Mouse (Mus musculus): Measurements from ENCODE around the gene Rab3il1.

Rab3il1 gene

DNA sequence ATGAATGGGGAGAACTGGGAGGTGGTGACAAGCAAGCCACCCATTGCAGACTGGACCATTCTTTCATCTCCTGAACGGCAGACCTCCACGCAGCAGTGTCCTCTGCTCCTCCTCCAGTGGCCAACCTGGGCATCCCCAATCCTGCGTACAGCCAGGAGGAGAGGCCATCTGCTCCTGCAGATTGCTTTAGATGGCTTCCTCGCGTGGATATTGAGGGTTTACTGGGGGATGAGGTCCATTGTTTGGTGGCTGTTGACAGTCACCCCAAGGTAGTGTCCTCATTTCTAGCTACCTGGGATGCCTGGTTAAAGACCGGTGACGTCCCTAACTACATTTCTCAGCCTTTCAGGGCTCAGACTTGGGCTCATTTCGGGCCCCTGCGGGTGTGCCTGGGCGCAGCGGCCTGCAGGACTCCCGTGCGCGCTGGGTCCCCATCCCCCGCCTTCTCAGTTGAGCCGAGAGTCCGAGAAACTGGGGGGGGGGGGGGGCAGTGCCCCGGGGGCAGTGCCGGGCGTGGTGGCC, 39.5 kb downstream of the Rab3il1 start:
- no peak for DNase-seq (ENCODE audit: low read depth, low spot score)

DNA sequence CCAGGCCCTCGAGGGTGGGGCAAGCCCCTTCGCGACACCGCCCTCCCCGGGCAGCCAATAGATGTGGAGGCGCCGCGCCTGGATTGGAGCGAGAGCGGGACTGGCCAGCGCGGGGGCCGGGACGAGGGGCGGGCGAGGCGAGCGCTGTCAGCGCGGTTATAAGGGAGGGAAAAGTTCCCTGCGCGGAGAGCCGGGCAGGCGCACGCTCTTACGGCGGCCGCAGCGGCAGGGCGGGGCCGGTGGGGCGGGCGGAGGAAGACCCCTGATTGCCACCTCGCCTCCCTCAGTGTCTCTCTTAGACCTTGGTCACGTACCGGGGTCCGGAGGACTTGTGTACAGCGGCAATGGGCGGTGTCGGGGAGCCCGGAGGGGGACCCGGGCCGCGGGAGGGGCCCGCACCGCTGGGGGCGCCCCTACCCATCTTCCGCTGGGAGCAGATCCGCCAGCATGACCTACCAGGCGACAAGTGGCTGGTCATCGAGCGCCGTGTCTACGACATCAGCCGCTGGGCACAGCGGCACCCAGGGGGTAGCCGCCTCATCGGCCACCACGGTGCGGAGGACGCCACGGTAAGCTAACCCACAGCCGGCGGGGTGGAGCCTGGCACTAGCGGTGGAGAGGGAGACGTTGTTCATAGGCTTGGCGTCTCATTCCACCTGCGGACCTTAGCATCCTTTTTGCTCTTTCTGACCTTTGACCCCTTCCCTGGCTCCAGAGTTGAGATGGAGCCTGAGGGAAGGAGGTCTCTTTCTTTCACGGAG, 40.1 kb downstream of the Rab3il1 start, which contains the start of gene Fads3:
Gene Fads3, plus strand, starts transcription at position 182 of the 761 bp plus-strand sequence.
- DNase-seq (ENCODE audit: low read depth, low spot score): peak; percentile 56

DNA sequence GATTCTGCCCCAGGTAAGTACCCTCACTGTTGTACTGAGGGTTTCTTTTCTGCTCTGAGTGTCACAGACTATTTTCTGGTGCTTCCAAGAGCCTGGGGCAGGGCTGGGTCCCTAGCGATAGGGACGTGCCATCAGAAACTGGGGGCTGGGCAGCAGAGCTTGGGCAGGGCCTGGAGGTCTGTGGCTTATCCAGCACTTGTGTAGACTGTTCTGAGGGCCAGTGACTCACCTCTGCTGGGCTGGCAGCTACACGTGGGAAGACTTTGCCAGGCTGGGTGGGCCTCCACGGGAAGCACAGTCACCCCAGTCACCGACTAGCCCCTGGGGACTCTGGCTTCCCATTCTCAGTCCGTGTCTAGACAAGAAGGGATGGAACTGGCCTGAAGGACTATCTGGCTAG, 40.8 kb downstream of the Rab3il1 start:
- DNase-seq (ENCODE audit: low read depth, low spot score): no peak

DNA sequence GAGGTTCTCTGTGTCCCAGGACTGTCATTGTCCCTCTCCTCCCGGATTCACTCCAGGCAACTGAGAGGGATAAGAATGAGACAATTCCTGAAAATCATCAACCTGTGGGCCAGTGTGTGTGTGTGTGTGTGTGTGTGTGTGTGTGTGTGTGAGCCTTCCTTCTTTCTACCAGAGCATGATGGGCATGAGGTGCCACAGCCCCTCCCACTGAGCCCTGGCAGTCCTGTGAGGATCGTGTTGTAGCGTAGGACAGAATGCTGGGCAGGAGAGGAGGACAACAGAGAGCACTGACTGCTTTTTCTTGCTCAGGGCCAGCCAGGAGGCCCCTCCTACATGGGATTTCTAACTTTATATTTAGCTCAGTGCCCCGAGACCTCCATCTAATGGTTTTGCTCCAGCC, 41.3 kb downstream of the Rab3il1 start:
- DNase-seq (ENCODE audit: low read depth, low spot score): no peak

DNA sequence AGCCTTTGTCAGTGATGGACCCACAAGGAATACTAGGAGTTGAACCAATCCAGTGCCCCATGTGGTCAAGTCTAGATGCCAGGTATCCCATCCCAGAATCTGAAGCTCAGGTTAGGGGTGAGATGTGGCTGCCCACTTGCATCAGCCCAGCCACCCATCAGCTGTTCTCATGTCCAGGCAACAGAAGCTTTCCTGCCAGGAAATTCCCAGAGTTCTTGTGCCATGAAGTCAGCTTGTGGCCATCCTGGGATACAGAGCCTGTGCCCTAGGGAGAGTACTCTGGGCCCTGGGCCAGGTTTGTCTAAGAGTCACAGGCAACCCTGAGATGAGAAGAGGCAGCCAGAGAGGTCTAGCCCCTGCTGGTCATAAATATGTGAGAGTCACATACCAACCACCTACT, 42.2 kb downstream of the Rab3il1 start:
- DNase-seq (ENCODE audit: low read depth, low spot score): no peak

DNA sequence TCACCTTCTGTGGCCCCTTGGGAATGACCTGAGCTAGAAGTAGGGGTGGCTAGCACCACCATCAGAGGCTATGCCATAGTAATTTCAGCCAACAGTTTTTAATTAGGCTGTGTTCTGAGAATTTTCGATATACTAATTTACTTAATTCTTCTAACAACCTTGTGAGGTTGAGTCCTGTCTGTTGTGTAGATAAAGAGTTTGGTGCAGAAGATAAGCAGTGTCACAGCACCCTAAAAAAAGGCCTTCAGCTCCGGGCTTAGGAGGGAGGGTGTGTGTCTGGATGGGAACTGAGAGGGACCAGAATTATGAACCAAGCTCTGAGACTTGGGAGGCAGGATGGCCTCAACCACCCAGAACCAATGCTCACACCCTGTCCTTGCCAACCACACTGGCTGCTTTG, 44.2 kb downstream of the Rab3il1 start:
- DNase-seq (ENCODE audit: low read depth, low spot score): no peak

DNA sequence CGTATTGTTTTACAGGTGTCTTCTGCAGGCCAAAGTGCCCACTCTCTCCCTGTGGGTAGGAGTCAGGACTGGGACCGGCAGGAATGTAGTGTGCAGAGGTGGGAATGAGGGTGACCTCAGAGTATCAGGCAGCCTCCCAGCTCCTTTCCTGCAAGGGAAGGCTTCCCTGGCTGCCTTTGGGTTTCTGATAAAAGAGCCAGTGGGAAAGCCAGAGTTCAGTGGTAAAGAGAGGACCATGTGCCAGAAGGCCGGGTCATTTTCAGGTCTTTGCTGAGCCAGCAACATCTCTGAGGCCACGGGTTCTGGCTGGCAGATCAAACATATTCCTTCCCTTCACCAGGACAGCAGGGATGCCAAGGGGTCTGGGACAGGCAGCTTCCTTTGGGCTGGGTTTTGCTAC, 44.9 kb downstream of the Rab3il1 start:
- no peak for DNase-seq (ENCODE audit: low read depth, low spot score)

DNA sequence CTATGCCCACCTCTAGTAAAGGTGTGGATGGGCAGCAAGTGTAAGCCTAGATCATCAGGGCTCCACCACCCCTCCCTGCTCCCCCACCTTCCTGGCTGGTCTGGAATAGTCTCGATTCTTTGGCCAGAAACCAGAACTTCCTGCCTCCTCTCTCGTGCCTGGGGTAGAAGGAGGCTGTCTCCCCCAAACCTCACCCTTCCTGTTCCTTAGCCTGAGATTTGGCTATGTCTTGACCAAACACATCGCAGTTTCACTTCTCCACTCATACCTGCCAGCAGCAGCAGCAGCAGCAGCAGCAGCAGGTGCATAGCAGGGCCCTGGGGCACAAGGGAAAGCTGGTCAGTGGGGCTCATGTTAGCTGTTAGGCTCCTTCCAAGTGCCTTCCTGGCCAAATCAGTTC, 45.5 kb downstream of the Rab3il1 start:
- no peak for DNase-seq (ENCODE audit: low read depth, low spot score)

DNA sequence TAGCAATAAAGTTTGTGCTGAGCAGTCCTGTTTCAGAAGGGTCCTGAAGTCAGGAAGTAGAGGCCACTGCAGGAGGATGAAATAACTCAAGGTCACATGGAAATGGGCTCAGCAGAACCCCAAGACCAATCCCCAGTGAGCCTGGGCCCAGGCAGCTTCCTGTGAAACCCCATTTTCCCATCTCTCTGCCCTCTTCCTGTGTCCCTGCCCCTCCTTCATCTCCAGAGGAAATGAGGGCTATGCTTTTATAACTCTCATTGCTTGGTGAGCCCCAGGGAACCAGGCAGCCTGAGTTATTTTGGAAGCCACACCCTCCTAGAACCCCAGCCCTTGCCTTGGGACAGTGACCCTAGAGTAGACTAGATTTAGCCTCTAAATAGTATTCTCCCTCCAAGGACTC, 48.1 kb downstream of the Rab3il1 start:
- no peak for DNase-seq (ENCODE audit: low read depth, low spot score)

DNA sequence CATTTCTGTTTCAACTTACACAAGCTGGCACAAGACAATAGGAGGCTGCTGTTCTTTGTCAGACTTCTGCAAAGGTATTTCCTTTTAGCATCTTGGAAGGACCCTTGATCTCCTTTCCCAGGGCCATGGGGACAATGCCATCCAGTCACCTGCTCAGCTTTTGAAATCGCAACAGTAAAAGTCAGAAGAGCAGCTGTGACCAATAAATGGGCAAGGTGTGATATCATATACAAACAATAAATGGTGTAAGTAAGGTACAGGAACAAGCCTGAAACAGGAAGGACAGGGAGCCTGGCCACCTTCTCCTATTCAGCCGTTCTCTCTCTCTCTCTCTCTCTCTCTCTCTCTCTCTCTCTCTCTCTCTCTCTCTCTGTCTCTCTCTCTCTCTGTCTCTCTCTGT, 49.0 kb downstream of the Rab3il1 start:
- no peak for DNase-seq (ENCODE audit: low read depth, low spot score)

DNA sequence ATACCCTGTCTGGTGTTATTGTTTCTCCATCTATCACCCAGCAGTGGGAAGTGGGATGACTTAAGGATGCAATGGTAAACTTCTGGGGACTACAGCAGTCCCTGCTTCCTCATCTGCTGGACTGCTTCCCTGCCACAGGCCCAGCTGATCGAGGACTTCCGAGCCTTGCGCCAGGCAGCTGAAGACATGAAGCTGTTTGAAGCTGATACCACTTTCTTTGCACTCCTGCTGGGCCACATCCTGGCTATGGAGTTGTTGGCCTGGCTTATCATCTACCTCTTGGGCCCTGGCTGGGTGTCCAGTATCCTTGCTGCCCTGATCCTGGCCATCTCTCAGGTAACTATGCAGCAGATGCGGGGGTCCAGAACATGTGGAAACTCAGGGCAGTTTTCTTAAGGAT, 51.2 kb downstream of the Rab3il1 start:
- DNase-seq (ENCODE audit: low read depth, low spot score): no peak

DNA sequence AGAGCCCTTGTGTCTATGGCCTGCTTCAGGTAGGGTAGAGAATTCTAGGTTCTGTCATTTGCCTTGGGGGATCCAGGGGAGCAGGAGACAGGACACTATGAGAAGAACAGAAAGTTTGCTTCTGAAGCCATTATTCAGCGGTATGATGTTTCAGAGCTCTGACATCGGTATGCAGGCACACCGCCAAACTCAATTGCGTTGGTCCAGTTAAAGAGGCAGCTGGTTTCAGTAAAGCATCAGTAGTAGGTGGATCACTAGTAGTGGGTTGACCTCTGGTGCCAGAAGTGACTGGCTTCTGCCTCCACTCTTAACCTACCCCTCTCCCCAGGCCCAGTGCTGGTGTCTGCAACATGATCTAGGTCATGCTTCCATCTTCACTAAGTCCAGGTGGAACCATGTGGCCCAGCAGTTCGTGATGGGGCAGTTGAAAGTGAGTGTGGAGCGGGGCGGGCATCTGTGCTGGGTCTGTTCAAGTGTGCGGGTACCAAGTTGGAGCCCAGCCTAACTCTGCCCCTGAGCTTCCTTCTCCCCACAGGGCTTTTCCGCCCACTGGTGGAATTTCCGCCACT, 52.3 kb downstream of the Rab3il1 start:
- DNase-seq (ENCODE audit: low read depth, low spot score): no peak

DNA sequence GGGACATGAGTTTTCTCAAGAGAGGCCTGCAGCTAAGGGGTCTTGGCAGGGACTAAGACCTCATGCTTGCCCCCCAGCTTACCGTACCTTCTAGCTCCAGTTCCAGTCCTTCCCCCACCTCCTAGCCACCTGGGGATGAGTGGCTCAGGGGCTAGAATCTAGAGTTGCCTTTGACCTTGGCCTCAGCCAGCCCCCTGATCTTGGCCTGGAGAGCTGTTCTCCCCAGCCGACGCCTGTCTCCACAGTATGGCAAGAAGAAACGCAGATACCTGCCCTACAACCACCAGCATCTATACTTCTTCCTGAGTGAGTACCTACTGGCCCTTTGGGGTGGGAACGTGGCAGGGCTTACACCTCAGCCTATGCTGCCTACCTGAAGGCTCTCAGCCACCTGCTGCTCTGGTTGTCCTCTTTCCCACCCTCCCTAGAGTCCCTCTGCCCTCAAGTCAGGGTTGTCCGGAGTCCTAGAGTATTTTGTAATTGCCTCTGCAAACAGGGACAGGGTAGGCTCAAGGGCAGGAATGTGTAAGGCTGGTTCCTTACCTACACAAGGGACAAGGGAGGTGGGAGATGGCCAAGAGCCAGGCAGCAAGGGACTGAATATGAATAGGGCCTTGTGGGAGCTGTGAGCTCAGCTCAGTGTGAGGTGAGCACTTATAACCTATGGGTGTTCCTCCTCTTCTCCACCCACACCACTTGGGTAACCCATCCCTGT, 53.0 kb downstream of the Rab3il1 start:
- DNase-seq (ENCODE audit: low read depth, low spot score): no peak

DNA sequence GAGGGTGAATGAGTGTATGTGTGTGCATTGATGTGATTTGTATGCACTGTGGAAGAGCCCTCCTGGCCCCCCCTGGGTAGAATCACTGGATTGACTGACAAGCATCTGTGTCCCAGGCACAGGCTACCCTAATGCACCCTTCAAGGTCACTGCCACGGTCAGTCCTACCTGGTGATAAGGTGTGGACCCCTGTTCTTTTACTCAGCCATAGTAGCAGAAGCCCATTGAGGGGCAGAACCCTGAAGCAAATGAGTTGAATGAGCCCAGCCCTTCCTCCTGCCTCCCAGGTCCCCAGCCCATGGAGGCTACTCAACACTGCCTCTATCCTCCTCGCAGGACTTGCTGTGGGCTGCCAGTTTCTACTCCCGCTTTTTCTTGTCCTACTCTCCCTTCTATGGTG, 53.8 kb downstream of the Rab3il1 start:
- DNase-seq (ENCODE audit: low read depth, low spot score): no peak

DNA sequence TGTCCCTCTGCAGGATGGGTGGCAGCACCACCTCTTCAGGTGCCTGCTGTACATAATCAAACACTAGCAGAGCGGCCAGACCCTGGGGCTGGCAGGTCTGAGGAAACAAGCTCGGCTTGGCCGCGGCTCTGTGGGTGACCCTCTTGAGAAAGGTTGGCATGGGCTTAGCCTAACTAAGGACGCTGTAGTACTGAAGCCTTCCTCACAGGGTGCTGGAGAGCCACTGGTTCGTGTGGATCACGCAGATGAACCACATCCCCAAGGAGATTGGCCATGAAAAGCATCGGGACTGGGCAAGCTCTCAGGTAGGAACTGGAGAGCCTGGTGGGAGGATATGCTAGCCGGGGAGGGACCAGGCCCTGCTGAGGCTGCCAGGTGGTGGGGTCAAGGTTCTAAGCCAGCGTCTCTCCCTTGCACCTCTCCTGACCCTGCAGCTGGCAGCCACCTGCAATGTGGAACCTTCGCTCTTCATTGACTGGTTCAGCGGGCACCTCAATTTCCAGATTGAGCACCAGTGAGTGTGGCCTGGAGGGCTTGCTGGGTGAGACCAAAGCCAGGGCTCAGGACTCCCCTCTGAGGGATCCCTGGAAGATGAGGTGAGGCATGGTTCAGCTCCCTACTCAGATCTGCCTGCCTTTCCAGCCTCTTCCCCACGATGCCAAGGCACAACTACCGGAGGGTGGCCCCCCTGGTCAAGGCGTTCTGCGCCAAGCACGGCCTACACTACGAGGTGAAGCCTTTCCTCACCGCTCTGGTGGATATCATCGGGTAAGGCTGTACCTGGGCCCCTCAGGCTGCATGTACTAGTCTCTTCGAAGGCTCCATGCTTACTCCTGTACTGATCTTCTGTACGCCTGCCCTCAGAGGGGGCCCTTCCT, 54.6 kb downstream of the Rab3il1 start:
- peak; percentile 35 for DNase-seq (ENCODE audit: low read depth, low spot score)

DNA sequence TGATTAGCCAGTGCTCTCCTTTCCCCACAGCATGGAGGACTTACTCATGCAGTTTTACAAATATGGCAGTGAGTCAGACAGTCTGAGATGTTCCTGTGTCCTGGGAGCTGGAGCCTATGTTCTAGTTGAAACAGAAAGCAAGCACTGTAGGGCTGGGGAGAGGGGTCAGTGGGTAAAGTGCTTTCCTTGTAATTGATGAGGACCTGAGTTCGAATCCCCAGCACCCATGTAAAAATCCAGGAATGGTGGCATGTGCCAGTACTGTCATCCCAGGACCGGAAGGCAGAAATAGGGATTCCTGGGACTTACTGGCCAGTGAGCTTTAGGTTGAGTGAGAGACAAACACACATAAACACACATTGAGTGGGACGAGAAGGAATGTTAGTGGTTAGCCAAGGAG, 55.2 kb downstream of the Rab3il1 start:
- no peak for DNase-seq (ENCODE audit: low read depth, low spot score)

DNA sequence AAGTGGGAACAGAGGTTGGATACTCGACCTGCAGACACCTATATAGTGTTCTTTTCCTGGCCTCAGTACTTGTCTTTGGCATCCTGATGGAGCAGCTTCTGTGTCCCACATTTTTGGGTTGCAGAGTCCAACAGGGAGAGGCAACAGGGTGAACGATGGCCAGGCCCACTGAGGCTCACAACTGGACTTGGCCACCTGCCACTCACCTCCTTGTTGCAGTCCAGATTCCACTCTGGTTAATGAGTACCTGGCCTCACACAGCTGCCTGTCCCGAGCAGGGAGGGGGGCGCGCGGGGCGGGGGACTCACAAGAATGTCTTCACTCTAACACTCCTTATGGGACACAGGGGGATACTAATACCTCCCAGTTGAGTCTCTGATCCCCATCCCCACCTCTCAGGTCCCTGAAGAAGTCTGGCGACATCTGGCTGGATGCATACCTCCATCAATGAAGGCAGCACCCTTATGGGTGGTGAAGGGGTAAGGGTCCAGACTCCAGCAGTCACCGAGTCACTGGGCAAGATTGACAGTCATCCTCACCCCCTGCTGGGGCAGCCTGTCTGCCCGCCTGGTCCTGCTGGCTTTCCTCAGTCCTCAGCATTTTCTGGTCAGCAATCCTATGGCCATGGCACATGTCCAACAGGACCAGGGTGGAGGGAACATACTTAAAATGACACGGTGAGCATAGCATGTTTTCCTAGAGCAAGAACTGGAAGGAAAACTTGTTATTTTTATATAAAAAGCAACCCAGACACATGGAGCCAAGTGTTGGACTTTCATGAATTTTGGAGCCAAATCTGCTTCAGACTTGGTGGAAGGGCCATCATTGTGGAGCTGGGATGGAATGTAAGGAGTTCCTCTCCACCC, 56.2 kb downstream of the Rab3il1 start:
- DNase-seq (ENCODE audit: low read depth, low spot score): no peak

DNA sequence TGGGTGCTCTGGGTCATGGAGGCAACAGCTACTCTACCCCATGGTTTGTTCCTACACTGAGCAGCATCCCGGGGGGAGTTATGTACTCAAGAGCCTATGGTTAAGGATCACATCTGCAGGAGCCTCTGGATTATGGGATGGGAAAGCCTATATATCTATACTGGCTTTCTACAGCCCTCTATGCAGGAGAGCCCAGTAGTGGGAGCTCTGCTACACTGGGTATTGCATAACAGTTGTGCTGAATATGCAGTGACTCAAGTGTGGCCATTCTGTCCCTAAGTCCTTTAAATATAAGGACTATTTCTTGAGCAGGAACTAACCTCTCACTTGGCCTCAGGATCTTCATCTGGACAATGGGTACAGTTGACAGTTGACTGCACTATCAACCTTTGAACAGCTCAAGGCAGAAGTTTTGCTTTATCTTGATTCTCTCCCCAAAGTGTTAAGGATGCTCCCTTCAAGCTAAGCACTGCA, 56.9 kb downstream of the Rab3il1 start:
- no peak for DNase-seq (ENCODE audit: low read depth, low spot score)

DNA sequence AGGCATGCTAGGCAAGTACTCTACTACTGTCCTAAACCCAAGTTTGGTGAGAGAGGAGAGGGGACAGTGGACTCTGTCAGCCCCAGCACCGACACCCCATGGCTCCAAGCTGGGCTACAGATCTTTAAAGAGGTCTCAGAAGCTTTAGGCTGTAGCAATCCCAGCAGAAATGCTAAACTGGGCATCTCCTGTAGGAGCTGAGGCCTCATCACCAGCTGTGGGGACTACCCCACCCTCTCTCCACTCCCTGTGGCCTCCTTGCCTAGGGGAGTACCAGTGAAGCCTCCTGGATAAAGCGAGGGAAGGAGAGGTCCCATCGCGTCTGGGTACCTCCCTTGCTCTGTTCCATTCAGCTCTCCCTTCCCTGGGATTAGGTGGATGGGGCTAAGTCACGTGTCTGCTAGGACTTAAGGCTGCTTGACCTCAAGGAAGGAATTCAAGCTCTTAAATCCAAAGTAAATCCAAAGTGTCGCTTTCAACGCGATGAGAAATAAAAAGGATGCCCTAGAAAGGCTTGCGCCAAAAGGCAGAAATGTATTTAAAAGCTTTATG, 57.5 kb downstream of the Rab3il1 start:
- no peak for DNase-seq (ENCODE audit: low read depth, low spot score)

DNA sequence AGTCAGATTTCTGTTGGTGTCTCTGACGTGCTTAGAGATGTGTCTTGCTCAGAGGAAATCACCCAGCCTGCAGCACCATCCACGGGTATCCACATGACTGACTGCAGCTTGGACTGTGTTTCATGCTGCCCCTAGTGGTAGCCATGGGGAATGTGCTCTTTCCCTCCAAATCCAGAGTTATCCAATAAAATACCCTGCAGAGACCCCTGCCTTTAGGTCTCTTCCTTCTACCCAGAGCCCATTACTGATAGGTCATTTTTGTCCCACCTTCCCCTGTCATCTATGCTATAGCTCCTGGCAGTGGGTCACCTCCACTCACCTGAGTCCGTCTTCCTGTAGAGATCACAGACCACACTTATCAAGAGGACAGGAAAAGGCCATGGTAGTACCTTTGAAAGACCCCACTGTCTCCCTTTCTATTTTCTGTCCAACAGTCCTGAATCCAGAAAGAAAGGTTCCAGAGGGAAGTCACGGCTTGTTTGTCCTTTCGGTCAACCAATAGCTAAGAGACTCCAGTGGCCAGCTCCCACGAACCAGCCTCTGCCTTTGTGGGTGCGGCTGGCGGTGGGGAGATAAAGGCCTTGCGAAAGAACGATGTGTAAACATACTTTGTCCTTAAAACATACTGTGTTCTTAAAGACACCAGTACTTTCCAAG, 58.6 kb downstream of the Rab3il1 start:
- DNase-seq (ENCODE audit: low read depth, low spot score): peak; percentile 69

All from ZHBTc4 (cell line).